Mouse (Mus musculus): ENCODE measurements around the gene Acr. TPM values are rescaled to one million over a fixed set of nuclear protein-coding genes. Genes with fewer than 3 reads are reported as not detected.

Acr gene
- polyA plus RNA-seq, 1 experiment = 549 TPM

GRCm38 (mm10) chr15:89531399-89531798, 36.7 kb upstream of the Acr start:
- H3K27ac ChIP-seq (ENCODE audit: control insufficient read depth, insufficient read depth, low read depth, low read length) = no peak overlapping the region
- peaks cover 5% of the 10 kb centered on the region for H3K4me1 ChIP-seq (ENCODE audit: control insufficient read depth, insufficient read depth, low read length)
- H3K27me3 ChIP-seq (ENCODE audit: control insufficient read depth, insufficient read depth, low read length) = no peaks in the 10 kb centered on the region
- TF ChIP-seq POLR2A (IDR thresholded peaks at IDR 0.05; ENCODE audit: control insufficient read depth, low read depth, low read length) (no peak), CTCF (IDR thresholded peaks at IDR 0.05; ENCODE audit: control insufficient read depth, insufficient read depth, insufficient replicate concordance, low read depth, low read length) (no peak)
- no peaks in the 10 kb centered on the region for H3K36me3 ChIP-seq (ENCODE audit: control insufficient read depth, insufficient read depth, low read length)
- H3K4me3 ChIP-seq (ENCODE audit: control insufficient read depth, low read depth, low read length) = no peak overlapping the region

- H3K36me3 ChIP-seq (ENCODE audit: control insufficient read depth, insufficient read depth, low read length) = no peaks in the 10 kb centered on the region
- no peak overlapping the region for H3K4me3 ChIP-seq (ENCODE audit: control insufficient read depth, low read depth, low read length)
- TF ChIP-seq CTCF (IDR thresholded peaks at IDR 0.05; ENCODE audit: control insufficient read depth, insufficient read depth, insufficient replicate concordance, low read depth, low read length) = no peak
- no peak for TF ChIP-seq POLR2A (IDR thresholded peaks at IDR 0.05; ENCODE audit: control insufficient read depth, low read depth, low read length)
- H3K27me3 ChIP-seq (ENCODE audit: control insufficient read depth, insufficient read depth, low read length) = no peaks in the 10 kb centered on the region
- peaks cover 5% of the 10 kb centered on the region for H3K4me1 ChIP-seq (ENCODE audit: control insufficient read depth, insufficient read depth, low read length)
- no peak overlapping the region for H3K27ac ChIP-seq (ENCODE audit: control insufficient read depth, insufficient read depth, low read depth, low read length)
Measured at GRCm38 (mm10) chr15:89532026-89532923, 35.9 kb upstream of the Acr start.

- Histone ChIP-seq H3K36me3 (ENCODE audit: control insufficient read depth, insufficient read depth, low read length) (no peaks in the 10 kb centered on the region), H3K27me3 (ENCODE audit: control insufficient read depth, insufficient read depth, low read length) (no peaks in the 10 kb centered on the region), H3K27ac (ENCODE audit: control insufficient read depth, insufficient read depth, low read depth, low read length) (no peak overlapping the region), H3K4me1 (ENCODE audit: control insufficient read depth, insufficient read depth, low read length) (peaks cover 5% of the 10 kb centered on the region), H3K4me3 (ENCODE audit: control insufficient read depth, low read depth, low read length) (no peak overlapping the region)
- no peak for TF ChIP-seq CTCF (IDR thresholded peaks at IDR 0.05; ENCODE audit: control insufficient read depth, insufficient read depth, insufficient replicate concordance, low read depth, low read length)
Measured at GRCm38 (mm10) chr15:89532924-89533842, 34.9 kb upstream of the Acr start.

GRCm38 (mm10) chr15:89533843-89534207, 34.3 kb upstream of the Acr start:
- no peaks in the 10 kb centered on the region for H3K27me3 ChIP-seq (ENCODE audit: control insufficient read depth, insufficient read depth, low read length)
- no peaks in the 10 kb centered on the region for H3K36me3 ChIP-seq (ENCODE audit: control insufficient read depth, insufficient read depth, low read length)
- TF ChIP-seq CTCF (IDR thresholded peaks at IDR 0.05; ENCODE audit: control insufficient read depth, insufficient read depth, insufficient replicate concordance, low read depth, low read length) (no peak), POLR2A (IDR thresholded peaks at IDR 0.05; ENCODE audit: control insufficient read depth, low read depth, low read length) (no peak)
- H3K4me1 ChIP-seq (ENCODE audit: control insufficient read depth, insufficient read depth, low read length) = peaks cover 5% of the 10 kb centered on the region
- no peak overlapping the region for H3K4me3 ChIP-seq (ENCODE audit: control insufficient read depth, low read depth, low read length)
- no peak overlapping the region for H3K27ac ChIP-seq (ENCODE audit: control insufficient read depth, insufficient read depth, low read depth, low read length)

GRCm38 (mm10) chr15:89544171-89544570, 24.0 kb upstream of the Acr start:
- no peak for TF ChIP-seq POLR2A (IDR thresholded peaks at IDR 0.05; ENCODE audit: control insufficient read depth, low read depth, low read length)
- no peak for TF ChIP-seq CTCF (IDR thresholded peaks at IDR 0.05; ENCODE audit: control insufficient read depth, insufficient read depth, insufficient replicate concordance, low read depth, low read length)
- no peaks in the 10 kb centered on the region for H3K36me3 ChIP-seq (ENCODE audit: control insufficient read depth, insufficient read depth, low read length)
- H3K27me3 ChIP-seq (ENCODE audit: control insufficient read depth, insufficient read depth, low read length) = no peaks in the 10 kb centered on the region
- H3K4me3 ChIP-seq (ENCODE audit: control insufficient read depth, low read depth, low read length) = no peak overlapping the region
- no peak overlapping the region for H3K27ac ChIP-seq (ENCODE audit: control insufficient read depth, insufficient read depth, low read depth, low read length)
- peaks cover 3% of the 10 kb centered on the region; the same call in 1 of the 2 replicates for H3K4me1 ChIP-seq (ENCODE audit: control insufficient read depth, insufficient read depth, low read length)

GRCm38 (mm10) chr15:89547321-89547720, 20.8 kb upstream of the Acr start:
- Histone ChIP-seq H3K27me3 (ENCODE audit: control insufficient read depth, insufficient read depth, low read length) (no peaks in the 10 kb centered on the region), H3K4me3 (ENCODE audit: control insufficient read depth, low read depth, low read length) (no peak overlapping the region), H3K27ac (ENCODE audit: control insufficient read depth, insufficient read depth, low read depth, low read length) (no peak overlapping the region), H3K4me1 (ENCODE audit: control insufficient read depth, insufficient read depth, low read length) (peaks cover 5% of the 10 kb centered on the region; the same call in 1 of the 2 replicates), H3K36me3 (ENCODE audit: control insufficient read depth, insufficient read depth, low read length) (no peaks in the 10 kb centered on the region)
- TF ChIP-seq CTCF (IDR thresholded peaks at IDR 0.05; ENCODE audit: control insufficient read depth, insufficient read depth, insufficient replicate concordance, low read depth, low read length) = no peak
- TF ChIP-seq POLR2A (IDR thresholded peaks at IDR 0.05; ENCODE audit: control insufficient read depth, low read depth, low read length) = no peak

All from testis, adult 2 months (tissue).